Mouse (Mus musculus) spleen, postnatal 36 days (tissue): ENCODE results near the gene Ubr2.
A peak's percentile ranks its signal among the peaks of the same experiment; 100 is the strongest.

Experiments
- DNase-seq, 2 experiments: peaks; one replicate each; pipeline ENCODE4 v3.0.0; 2022; ENCODE audit warnings: low spot score in 2 of 2, mixed read lengths in 1 of 2

Ubr2 gene

DNA sequence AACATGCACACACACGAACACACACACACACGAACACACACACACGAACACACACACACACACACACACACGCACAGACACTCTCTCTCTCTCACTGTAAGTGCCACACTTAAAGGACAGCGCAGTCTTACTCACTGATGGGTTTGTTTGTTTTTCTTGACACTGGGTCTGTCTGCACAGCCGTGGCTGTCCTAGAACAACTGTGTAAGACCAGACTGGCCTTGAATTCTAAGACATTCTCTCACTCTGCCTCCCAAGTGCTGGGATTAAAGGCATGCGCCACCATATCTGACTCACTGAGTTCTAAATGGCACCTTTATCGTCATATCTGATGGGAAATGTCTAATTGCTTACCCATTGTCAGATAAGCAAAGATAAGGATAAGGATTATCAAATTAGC, 7.1 kb downstream of the Ubr2 start:
- DNase-seq: no peak

DNA sequence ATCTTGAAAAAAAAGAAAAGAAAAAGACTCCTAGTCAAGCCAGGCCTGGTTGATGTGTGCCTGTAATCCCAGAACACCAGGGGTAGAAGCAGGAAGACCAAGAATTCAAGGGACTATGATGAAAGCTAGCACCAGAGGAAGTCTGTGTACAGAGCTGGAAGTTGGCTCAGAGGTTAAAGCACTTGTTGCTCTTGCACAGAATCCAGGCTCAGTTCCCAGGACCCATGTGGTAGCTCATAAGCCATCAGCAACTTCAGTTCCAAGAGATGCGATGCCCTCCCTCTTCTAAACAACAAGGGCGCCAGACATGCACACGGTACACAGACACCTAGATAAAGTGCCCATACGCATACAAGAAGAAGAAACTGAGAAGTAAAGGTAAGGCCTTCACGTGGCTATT, 8.0 kb downstream of the Ubr2 start:
- no peak for DNase-seq

DNA sequence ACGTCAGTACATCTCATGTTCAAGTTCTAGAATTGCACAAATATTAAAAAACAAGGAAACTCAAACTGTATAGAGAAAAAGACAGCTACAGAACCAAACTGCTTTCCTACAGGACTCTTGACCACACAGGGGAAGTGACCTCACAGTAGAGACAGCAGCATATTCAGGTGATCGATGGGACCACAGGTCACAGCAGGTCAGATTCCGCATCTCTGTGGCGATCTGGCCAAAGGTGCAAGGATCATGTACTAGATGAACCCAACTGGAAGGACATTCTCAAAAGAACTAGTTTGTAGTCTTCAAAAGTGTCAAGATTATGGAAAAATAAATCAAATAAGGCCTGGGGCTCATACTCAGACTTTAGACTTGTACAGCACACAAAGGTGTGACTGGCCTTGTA, 11.5 kb downstream of the Ubr2 start:
- DNase-seq: no peak

DNA sequence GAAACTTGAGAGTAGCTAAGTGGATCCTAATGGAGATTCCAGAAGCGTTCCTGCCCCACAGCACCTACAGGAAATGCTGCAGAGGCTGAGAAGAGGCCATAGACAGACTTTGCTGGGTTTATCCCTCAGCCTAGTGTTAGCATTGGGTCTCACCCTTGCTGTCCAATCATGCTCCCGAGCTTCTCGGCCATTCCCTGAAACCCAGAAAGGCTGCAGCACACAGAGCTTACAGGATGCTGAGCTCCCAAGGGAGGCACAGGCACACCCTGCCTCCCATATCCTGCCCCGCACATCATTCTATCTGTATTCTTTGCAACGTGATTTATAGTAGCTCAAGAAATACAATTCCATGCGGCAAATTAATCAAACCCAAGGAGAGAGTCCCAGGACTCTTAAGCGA, 13.9 kb downstream of the Ubr2 start:
- no peak for DNase-seq

DNA sequence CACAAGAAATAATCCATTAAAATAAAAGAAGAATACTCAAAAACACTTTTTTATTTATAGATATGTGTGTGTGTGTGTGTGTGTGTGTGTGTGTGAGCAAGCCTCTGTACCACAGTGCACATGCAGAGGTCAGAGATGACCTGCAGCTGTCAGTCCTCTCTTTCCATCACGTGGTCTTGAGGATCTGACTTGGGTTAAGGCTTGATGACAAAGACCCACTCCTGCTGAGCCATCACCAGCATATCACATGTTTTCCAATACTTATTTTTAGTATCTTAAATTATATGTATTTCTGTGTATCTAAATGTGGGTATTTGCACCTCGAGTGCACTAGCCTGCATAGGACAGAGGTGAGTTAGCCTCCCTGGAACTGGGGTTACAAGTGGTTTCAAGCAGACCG, 14.7 kb downstream of the Ubr2 start:
- DNase-seq: no peak

DNA sequence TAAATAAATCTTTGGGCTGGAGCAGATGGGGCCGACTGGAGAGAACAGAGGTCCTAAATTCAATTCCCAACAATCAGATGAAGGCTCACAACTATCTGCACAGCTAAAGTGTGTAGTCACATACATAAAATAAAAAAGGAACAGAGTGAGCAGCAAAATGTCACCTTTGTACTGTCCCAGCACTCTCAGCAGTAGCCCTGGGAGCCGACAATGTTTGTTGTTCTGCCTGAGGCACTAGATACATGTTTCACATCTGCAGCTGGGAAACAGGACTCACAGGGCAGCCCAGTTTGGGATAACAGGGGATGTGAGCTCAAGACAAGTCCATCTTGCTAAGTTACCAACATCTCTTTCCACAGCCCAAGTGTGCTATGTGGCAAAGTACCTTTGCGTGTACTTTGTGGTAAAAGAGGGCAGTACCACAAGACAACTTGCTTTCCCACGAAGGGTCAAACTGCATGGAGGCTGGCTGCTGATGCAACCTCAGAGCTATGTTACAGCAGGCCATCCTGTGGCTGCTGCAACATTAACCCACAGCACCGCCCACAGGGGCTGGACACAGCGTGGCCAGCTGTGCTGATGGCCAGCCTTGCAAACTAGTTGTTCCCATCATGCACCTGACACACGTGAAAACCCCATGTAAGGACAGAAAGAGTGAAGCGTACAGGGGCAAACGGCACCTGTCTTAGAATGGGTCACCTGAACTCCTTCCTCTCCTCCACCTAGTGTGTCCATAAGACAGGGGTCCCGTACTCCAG, 15.5 kb downstream of the Ubr2 start:
- DNase-seq: peak in 1 of 2 experiments; percentile 11

DNA sequence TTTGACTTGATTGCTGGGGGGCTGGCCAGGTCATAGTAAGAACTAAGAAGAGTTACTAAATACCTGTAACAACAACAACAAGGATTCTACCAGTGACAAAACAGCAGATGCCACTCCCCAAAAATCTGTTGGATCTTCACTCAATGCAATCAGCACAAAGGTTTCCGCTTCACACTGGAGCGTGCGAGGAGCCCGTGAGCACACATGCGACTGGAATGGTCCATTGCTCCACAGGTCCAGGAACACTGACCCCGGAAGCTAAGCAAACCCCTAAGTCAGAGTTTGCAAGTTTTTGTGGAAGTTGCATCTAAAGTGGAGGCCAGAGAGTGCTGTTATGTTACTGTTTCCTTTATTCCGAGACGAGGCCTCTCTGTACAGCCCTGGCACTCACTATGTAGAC, 16.7 kb downstream of the Ubr2 start:
- no peak for DNase-seq

DNA sequence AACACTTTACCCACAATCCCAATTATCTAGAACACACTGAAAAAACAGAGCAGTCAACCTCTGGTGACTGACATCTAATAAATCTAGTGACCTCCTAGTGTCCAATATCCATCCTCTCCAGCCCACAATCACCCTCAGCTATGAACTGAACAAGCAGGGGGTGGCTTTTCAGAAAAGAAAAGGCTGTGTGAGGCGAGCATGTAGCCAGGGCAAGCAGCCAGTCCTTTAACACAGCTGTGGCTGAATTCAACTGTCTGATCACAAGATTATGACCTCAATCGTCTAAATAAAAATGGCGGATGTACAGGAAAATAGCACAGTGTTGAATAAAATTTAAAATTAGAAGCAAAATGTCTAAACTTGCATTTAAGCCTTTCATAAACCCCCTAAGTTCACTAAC, 22.7 kb downstream of the Ubr2 start:
- DNase-seq: no peak

DNA sequence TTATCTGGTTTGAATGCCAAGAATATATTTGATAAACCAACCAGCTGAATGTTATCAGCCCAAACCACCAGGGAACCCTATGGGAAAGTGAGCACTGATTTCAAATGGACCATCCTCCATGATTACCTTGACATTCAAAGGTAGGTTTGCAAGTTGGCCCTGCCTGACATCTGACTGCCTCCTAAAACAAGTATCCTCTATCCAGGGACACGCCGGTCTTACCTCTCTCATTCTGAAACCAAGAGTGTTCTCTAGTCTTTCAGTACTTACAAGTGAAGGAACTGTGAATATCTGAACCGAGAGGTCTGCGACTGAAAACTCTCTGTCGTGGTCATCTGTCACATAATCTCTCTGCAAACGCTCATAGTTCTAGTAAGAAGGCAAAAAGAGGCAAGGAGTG, 30.3 kb downstream of the Ubr2 start:
- DNase-seq: no peak

DNA sequence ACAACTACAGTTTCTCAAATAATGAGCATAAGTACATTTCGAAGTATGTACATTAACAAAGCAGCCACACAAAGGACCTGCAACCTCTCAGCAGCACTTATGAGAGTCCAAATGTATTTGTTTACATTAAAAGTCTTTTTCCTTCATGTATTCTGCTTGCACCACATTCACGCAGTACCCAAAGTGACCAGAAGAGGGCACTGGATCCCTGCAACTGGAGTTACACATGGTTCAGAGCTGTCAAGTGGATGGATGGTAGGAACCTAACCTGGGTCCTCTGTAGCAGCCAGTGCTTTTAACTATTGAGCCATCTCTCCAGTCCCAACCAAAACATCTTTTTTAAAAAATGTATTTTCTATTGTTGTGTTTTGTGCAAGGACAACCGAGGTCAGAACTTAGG, 35.2 kb downstream of the Ubr2 start:
- DNase-seq: peak; percentile 46 to 55

DNA sequence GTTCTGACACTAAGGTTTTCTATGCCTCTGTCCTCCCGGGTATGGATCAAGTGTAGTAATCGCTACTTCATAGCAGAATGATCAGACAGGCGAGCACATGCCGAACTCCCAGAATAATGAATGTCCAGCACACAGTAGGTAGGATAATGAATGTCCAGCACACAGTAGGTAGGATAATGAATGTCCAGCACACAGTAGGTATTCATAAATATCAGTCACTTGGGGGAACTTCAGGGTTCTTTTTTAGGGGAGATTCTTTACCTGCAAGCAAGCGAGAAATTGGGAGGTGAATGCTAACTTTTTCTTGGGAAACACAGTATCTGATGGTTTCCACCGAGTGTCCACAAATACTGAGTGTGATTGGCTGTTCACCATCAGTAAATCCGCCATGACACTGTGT, 37.8 kb downstream of the Ubr2 start:
- DNase-seq: no peak

DNA sequence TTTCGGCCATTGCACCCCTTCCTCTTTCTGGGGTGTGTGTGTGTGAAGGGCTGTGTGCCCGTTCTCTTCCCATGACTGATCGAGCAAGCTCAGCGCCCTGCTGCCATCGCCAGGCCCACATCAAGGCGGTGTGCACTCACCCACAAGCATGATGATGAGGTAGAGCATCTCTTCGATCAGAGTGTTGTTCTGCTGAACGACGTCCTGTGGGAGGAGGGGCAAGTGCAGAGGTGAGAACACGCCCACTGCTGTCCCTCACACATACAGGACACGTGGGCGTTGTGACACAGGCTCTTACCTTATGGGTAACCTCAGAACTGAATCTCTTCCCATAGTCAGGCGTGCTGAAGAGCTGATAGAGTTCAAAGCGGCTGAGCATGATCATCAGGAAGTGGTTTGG, 43.5 kb downstream of the Ubr2 start:
- peak; percentile 3 to 4 for DNase-seq

DNA sequence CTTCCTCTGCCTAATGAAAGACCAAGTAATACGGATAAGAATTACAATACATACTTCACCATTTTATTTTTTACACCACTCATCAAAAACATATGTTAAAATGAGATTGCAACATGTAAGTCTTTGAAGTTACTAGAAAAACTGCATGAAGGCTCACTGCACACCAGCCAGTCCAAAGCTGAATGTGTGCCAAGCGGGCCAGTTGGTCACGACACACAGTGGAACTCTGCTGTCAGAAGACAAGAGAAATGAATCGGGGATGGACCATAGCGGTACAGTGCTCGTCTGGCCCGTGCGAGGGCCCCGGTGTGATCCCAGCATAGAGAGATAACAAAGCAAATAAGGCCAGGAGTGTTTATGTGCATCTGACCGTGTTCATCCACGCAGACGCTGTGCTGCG, 47.2 kb downstream of the Ubr2 start:
- DNase-seq: no peak

DNA sequence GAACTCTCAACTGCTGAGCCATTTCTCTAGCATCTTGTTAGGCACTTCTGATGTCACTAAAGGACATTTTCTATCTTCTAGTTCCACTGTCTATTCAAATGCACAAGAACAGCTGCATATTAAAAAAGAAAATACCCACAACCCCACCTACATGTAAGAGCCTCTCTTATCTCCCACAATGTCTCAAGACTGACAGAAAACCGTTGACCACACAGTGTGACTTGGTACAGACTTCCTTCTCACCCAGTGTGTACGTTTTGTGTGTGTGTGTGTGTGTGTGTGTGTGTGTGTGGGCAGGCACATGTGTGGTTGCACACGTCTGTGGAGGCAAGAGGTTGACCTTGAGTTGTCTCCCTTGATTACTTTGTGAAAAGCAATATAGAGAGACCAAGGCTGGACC, 48.2 kb downstream of the Ubr2 start:
- DNase-seq: no peak

DNA sequence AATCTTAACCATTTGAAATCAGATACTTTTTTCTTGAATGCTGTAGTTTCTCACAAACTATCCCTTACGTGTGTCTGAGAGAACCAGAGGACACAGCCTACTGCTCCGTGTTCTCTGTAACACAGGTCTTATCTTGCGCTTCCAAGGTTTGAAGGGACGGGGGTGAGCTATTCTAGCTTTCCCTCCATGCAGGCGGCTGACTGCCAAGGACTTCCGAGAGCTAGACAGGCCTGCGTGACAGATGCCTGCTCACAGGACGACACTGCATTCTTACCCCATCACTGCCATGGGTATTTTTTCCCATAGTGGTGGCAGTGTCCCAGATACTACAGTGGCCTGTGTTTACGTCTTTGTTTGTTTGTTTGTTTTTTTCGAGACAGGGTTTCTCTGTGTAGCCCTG, 50.1 kb downstream of the Ubr2 start:
- no peak for DNase-seq

DNA sequence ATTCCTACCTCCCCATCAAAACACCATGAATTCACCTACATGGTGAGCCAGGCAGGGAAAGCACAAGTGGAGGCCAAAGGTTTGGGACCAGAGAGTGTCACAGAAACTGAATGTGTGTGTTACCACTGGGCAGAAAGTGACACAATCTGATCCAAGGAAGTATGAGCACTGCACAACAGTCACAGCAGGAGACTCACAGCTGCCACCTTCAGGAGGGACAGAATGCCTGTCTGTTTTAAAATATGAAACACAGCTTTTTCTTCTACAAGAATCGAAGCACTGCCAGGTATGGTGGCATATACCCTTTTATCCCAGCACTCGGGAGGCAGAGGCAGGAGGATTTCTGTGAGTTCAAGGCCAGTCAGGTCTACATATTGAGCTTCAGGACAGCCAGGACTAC, 52.3 kb downstream of the Ubr2 start:
- no peak for DNase-seq

DNA sequence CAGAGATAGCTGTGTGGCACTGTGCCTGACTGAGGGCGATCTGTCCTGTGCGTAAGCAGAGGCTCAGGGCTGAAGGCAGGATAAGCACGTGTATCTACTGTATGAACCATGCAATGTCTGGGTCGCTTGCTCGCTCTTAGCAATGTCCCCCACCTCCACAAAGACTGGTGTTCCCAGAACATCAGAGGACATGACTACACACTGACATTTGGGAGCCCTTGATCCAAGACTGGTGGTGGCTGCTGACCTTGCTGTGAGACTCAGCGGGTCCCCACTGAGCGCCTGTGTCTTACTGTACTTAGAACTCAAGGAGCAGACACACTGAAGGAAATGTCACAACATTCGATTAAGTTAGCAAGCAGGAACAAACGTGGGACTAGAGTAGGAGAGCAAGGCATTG, 64.1 kb downstream of the Ubr2 start:
- DNase-seq: no peak

DNA sequence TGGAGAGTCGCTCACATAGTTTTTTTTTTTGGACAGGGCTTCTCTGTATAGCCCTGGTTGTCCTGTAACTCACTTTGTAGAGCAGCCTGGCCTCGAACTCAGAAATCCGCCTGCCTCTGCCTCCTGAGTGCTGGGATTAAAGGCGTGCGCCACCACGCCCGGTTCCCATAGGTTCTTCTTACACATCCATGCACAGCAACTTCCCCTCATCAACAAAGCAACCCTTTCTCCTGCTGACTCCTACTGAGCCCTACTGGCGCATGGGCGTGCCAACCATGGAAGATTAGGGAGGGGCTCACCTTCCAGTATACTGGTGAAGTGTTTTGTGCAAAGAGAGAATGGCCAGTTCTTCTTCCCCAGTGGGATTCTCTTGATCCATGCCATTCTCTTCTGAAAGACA, 67.9 kb downstream of the Ubr2 start:
- no peak for DNase-seq

DNA sequence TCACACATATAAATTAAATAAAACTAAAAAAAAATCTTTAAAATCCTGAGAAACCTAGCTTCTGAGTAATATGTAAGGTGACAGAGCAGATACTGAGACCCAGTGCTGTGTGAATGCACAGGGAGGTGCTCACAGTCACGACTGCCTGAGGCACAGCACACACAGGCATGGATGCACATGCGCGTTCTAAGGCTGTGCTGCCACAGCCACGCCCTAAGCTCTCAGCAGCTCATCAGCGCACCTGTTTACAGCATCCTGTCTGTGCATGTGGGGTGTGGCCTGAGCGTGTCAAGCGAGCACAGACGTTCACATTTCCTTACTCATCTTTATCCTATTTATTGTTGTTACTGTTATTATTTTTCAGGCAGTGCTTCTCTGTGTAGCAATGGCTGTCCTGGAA, 69.9 kb downstream of the Ubr2 start:
- DNase-seq: no peak

DNA sequence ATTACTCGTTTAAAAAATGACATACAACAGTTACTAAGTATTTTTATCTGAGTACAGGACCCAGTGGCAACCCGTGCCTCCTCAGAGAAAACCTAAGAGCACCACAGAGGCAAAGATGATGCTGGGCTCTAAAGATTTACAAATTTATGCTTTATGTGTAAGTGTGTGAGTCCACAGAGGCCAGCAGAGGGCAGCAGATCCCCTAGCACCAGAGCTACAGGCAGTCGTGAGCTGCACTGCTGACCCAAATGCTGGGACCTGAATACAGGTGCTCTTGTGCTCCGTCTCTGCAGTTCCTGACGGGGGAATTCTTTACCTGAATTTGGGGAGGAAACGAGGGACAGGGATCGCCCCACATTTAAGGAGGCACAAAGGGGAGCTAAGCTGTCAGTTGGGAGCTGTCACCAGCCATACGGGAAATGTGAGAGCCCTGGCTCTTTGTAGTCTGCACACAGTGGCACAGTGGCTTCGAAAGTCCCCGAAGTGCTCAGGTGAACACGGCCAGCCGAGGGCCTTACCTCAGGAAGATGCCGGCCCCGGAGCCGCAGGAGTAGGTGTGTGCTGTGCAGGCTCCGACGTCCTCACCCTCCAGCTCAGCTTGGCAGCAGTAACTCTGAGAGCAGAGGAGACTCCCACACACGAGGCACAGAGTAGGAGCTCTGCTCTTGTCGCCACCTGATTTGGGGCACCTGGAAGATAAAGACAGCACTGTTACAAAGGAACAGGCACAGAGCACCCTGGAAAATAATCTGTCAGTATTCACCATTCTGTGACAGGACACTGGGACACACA, 76.6 kb downstream of the Ubr2 start:
- DNase-seq: peak; percentile 18 to 32

DNA sequence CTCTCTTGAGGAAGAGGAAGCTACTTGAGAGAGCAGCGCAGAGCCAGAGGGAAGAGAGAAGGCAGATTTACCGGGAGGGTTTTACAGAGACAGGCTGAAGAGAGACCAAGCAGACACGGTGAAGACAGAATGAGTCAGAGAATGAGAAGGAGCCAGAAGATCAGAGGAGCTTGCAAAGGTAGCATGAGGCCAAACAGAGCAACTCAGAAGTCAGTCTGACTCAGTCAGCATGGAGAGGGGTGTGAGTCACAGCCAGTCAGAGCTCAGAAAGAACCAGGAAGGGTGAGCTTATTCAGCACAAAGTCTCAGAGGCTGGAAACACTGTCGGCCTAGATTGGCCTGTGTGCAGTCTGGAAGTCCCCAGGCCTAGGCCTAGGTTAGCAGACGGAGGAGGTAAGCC, 77.4 kb downstream of the Ubr2 start:
- DNase-seq: no peak

DNA sequence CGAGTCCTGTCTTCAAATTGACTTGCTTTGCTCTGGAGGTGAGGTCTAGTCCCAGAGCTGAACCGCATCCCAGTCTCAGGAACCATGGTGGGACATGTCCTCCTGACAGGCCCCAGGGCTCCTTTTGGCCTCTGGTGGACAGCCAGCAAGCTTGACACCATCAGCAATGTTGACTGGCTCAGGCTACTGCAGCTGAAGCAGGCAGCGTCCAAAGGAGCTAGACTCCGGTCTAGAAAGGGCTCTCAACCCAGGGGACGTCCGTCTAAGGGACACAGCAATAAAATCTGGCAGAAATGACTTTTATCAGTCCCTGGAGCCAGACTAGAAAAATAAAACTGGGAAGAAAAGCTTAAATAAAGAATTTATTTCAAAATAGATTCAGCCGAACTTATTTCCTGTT, 80.5 kb downstream of the Ubr2 start:
- DNase-seq: no peak

DNA sequence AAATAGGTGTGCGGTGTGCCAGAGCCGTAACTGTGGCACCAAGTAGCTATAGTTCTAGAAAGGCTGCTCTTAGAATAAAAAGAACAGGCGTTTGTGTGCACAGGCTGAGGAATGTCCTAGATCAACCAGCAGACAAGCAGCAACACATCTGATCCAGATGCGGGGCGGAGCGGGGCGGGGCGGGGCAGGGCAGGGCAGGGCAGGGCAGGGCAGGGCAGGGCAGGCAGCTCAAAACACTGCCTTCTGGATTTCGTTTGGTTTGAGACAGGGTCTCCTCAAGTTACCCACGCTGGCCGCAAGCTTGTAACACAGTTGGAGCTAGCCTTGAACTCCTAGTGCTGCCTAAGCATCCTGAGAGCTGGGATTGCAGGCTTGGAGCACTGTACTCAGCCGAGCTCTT, 81.1 kb downstream of the Ubr2 start:
- no peak for DNase-seq

DNA sequence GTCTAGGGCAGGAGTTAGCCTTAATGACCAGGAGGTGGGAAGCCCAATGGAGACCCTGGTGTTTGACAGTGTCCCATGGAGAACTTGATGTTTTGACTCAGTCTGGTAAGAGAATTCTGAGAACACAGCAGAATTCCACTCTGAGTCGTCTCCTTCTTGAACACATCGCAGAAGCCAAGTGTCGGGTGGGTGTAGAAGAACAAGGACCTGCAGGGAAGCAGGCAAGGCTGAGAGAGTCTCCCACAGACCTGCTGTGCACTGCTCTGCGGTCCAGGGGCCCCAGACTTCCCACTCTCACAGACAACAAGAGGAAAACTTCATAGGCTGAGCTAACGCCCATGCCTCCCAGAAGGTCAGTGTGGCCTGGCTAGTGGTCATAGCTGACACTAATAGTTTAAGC, 82.6 kb downstream of the Ubr2 start:
- no peak for DNase-seq
